Mouse (Mus musculus) limb, embryonic 15.5 days (tissue): Measurements from ENCODE around the gene 5330417H12Rik. TPM values are rescaled to one million over a fixed set of nuclear protein-coding genes. Genes with fewer than 3 reads are reported as not detected.
A peak's percentile ranks its signal among the peaks of the same experiment; 100 is the strongest.

ENCODE experiments used
- ATAC-seq: fragments of 200-750 bp; cut with Nextera tagmentation; 2 replicates; pipeline ENCODE4 v1.8.0; 2017; ENCODE audit warnings: low read depth, moderate TSS enrichment; ENCODE audit not compliant: insufficient number of reproducible peaks, low FRiP score, low TSS enrichment
- H3K27ac ChIP-seq: fragments of 300-500 bp; sonication (generic); 2 replicates; pipeline ENCODE4 v1.5.1; 2015; ENCODE audit warnings: moderate library complexity, mild to moderate bottlenecking, inconsistent platforms
- H3K27me3 ChIP-seq: fragments of 300-500 bp; sonication (generic); 2 replicates; pipeline ENCODE4 v1.6.1; 2015; ENCODE audit warnings: inconsistent platforms
- H3K36me3 ChIP-seq: fragments of 300-500 bp; sonication (generic); 2 replicates; pipeline ENCODE4 v1.6.1; 2015; ENCODE audit warnings: inconsistent platforms
- H3K4me1 ChIP-seq: fragments of 300-500 bp; sonication (generic); 2 replicates; pipeline ENCODE4 v1.6.1; 2015; ENCODE audit warnings: inconsistent platforms
- H3K4me2 ChIP-seq: fragments of 300-500 bp; sonication (generic); 2 replicates; pipeline ENCODE4 v1.6.1; 2015; ENCODE audit warnings: mild to moderate bottlenecking, inconsistent platforms
- H3K4me3 ChIP-seq: fragments of 300-500 bp; sonication (generic); 2 replicates; pipeline ENCODE4 v1.5.1; 2015; ENCODE audit warnings: mild to moderate bottlenecking, inconsistent platforms
- H3K9ac ChIP-seq: fragments of 300-500 bp; sonication (generic); 2 replicates; pipeline ENCODE4 v1.6.1; 2015; ENCODE audit warnings: inconsistent platforms
- H3K9me3 ChIP-seq: fragments of 300-500 bp; sonication (generic); 2 replicates; pipeline ENCODE4 v1.6.1; 2016; ENCODE audit warnings: inconsistent platforms
- WGBS: fragments of 180-500 bp; shearing (Covaris S2); methylation state at CpG from one replicate; pipeline ENCODE4 v1.1.7; 2015; 5-methylcytosine and 5-hydroxymethylcytosine counted together
- polyA plus RNA-seq: library from polyadenylated mRNA; unstranded; fragments of >200 nt; fragmentation: Nextera tagmentation; extraction: Ambion mirVana; gene quantifications from 2 replicates; pipeline ENCODE4 v1.2.1, GENCODE M21; 2015

Gene 5330417H12Rik
- polyA plus RNA-seq, 1 experiment from 2014 or later: not detected

DNA sequence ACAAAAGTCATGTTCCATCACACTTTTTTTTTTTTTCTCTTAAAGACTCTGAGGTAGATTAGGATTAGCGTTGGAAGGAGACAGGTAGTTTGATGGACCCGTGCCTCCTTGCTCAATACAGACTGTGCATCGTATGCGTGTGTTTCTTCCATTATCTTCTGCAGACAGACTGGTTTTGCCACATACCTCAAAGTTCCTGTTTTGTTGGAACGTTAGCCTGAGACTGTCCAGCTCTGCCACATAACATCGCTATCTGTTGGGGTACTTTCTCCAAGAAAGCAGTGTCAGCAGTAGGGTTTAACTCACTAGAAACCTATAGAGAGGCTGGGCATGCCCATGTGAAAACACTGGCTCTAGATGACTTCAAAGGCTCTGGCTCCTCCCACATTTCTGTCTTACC lies 31.5 kb upstream of the 5330417H12Rik start:
- Histone ChIP-seq H3K4me2 (no peak overlapping the region), H3K27me3 (no peaks in the 10 kb centered on the region), H3K27ac (no peak overlapping the region), H3K4me3 (no peak overlapping the region), H3K36me3 (no peaks in the 10 kb centered on the region), H3K4me1 (peaks cover 13% of the 10 kb centered on the region), H3K9ac (no peak overlapping the region), H3K9me3 (no peaks in the 10 kb centered on the region)
- WGBS: 78% methylated on average over 6 of the region's 6 CpGs
- ATAC-seq: no peak

DNA sequence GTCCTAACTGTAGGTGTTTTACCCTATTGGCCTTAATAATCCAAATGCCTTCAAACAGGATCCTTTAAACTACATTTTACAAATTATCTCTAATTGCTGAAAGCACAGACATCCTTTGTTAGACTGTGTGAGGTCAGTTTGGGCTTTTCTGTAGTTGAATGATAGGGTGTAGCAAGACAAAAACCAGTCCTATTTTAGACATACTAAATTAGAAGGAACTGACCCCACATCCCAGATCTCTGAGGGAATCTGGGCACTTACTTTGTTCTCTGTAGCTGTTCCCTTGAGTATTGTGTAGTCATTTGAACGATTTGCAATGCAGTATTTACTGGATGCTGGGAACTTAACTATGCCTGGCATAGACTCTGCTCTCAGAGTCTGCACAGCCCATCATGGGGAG lies 26.9 kb upstream of the 5330417H12Rik start:
- H3K27me3 ChIP-seq: no peaks in the 10 kb centered on the region
- peaks cover 9% of the 10 kb centered on the region for H3K4me1 ChIP-seq
- 27% methylated on average over 1 of the region's 1 CpGs for WGBS
- no peak overlapping the region for H3K9ac ChIP-seq
- ATAC-seq: no peak
- no peak overlapping the region for H3K4me3 ChIP-seq
- H3K27ac ChIP-seq: no peak overlapping the region
- H3K9me3 ChIP-seq: no peaks in the 10 kb centered on the region
- no peak overlapping the region for H3K4me2 ChIP-seq
- no peaks in the 10 kb centered on the region for H3K36me3 ChIP-seq

DNA sequence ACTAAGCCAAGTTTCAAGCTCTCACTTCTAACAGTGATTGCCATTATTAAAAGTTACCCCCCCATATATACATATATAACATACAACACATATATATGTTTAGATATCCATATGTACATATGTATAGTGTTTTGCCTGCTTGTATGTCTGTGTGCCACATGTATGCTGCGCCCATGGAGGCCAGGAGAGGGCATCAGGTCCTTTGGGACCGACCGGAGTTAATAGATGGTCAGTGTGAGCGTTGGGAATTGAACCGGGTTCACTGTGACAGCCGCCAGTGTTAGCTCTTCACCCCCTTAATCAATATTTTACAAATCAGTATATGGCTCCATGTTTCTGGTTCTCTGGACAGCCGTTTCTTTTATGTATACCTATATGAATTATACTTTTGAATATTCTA lies 25.0 kb upstream of the 5330417H12Rik start:
- Histone ChIP-seq H3K4me3 (no peak overlapping the region), H3K27ac (no peak overlapping the region), H3K9ac (no peak overlapping the region), H3K4me1 (peaks cover 7% of the 10 kb centered on the region), H3K27me3 (no peaks in the 10 kb centered on the region), H3K9me3 (no peaks in the 10 kb centered on the region), H3K4me2 (no peak overlapping the region), H3K36me3 (no peaks in the 10 kb centered on the region)
- ATAC-seq: no peak
- WGBS: 83% methylated on average over 7 of the region's 7 CpGs

DNA sequence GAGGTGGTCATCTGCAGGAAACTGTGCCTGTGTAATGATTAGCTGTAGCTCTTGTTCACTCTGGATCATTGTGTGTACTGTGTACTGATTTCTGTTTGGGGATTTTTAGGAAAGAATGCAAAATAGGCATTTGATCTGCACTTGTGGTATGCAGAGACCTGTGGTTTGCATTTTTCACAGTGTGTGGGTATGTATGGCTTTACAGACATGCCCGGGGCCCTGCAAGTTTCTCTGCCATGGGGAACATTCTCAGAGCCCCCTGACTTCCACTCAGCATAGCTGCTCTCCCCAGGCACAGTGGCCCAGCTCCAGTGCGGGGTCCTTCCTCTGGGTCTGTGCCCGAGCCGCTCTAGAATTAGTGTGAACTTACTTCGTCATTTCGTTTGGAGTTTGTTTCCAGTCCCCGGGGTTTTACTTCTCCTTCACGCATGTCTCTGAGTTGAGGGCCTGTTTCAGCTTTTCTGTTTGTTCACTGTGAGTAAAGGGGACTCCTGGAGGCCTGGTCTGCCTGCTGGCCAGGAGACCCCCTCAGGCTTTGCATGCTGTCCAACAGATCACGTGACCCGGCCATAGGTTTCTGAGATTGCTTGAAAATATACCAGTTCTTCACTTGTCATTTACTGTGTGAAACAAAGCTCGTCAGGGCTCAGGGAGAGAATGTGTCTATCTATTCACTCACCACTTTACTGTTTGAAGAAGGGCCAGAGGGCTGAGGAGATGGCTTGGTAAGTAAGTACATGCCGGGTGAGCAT lies 24.2 kb upstream of the 5330417H12Rik start:
- WGBS: 62% methylated on average over 12 of the region's 12 CpGs
- H3K27me3 ChIP-seq: no peaks in the 10 kb centered on the region
- H3K9me3 ChIP-seq: no peaks in the 10 kb centered on the region
- no peak overlapping the region for H3K4me2 ChIP-seq
- no peaks in the 10 kb centered on the region for H3K36me3 ChIP-seq
- no peak for ATAC-seq
- peak overlapping the region; percentile 6 for H3K27ac ChIP-seq
- H3K9ac ChIP-seq: no peak overlapping the region
- H3K4me3 ChIP-seq: no peak overlapping the region
- H3K4me1 ChIP-seq: peaks cover 7% of the 10 kb centered on the region

DNA sequence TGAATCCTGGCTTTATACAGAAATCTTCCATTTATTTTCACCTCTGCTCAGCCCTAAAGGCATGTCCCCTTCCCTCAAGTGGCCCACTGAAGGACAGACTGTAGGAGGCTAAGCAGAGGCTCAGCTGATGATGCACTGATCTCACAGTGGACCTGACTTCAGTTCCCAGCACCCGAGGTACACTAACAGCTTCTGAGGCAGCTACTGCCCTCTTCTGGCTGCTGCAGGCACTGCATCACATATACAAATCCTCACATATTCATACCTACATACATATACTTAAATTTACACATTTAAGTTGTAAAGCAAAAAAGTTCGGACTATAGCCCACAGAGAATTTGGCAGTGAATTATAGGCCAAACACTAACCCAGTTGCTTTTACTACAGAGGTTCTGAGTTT lies 20.0 kb upstream of the 5330417H12Rik start:
- H3K27ac ChIP-seq: no peak overlapping the region
- no peaks in the 10 kb centered on the region for H3K9me3 ChIP-seq
- no peaks in the 10 kb centered on the region for H3K27me3 ChIP-seq
- H3K36me3 ChIP-seq: no peaks in the 10 kb centered on the region
- H3K4me1 ChIP-seq: peaks cover 16% of the 10 kb centered on the region
- no peak overlapping the region for H3K4me2 ChIP-seq
- ATAC-seq: no peak
- WGBS: 88% methylated on average over 2 of the region's 2 CpGs
- H3K9ac ChIP-seq: no peak overlapping the region
- H3K4me3 ChIP-seq: no peak overlapping the region

DNA sequence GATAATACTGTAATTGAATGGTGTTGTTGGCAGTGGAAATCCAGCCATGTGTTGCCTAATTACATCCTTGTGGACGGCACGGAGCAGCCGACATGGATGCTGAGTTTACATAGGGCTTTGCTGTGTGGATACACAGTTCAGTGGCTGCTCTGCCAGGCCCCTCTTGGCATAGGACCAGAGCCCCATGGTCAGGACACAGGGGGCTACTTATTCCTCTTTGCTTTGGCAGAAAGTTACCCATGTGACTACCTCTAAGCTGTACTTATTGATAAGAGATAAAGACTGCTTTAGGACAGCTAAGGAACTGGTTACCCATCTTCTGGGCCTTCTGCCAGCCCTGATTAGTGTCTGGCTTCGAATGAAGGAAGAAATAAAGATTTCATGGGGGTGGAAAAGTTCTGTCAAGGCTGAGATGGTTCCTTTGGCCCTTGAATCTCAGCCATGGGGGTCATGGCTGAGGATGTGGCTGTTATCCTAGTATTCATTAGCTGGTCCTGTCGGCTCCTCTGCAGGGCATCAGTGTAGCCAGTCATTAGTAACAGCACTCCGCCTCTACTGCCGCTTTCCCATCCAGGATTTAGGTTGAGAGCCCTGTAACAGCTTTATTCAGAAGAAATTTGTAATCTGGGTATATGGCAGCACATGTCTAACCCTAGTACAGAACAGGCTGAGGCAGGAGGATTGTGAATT lies 17.8 kb upstream of the 5330417H12Rik start:
- WGBS: 57% methylated on average over 7 of the region's 7 CpGs

DNA sequence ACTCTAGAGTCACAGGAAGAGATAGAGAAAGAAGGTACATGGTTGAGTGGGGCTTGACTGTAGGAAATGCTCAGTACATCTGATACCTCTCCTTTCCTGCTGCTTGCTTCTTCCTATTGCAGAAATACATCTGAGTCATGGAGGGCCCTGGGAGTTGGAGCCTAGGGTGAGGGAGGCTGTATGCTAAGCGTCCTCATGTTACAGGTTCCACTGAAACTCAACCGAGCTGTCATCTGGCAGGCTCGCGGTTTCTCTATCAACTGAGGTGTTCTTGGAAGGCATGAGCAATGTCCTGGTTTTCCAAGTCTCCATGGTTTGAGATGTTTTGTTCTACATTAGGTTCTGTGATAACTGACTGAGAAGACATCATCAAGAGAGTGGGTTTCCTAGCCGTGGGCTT lies 13.1 kb upstream of the 5330417H12Rik start:
- Histone ChIP-seq H3K27me3 (no peaks in the 10 kb centered on the region), H3K27ac (no peak overlapping the region), H3K4me2 (no peak overlapping the region), H3K36me3 (no peaks in the 10 kb centered on the region), H3K4me3 (no peak overlapping the region), H3K9me3 (0 out of 2 replicates have a peak, but pooled peaks cover 3% of the 10 kb centered on the region), H3K4me1 (peaks cover 8% of the 10 kb centered on the region; the same call in 1 of the 2 replicates), H3K9ac (no peak overlapping the region)
- ATAC-seq: no peak
- WGBS: 84% methylated on average over 5 of the region's 5 CpGs

More for the DNA sequence above, 17.8 kb upstream of the 5330417H12Rik start:
- H3K36me3 ChIP-seq: no peaks in the 10 kb centered on the region
- H3K9me3 ChIP-seq: no peaks in the 10 kb centered on the region
- H3K4me2 ChIP-seq: no peak overlapping the region
- H3K4me3 ChIP-seq: no peak overlapping the region
- H3K27ac ChIP-seq: no peak overlapping the region
- H3K9ac ChIP-seq: no peak overlapping the region
- H3K27me3 ChIP-seq: no peaks in the 10 kb centered on the region
- peak; percentile 75; the same call in 1 of the 2 replicates for ATAC-seq
- H3K4me1 ChIP-seq: peaks cover 8% of the 10 kb centered on the region; the same call in 1 of the 2 replicates

DNA sequence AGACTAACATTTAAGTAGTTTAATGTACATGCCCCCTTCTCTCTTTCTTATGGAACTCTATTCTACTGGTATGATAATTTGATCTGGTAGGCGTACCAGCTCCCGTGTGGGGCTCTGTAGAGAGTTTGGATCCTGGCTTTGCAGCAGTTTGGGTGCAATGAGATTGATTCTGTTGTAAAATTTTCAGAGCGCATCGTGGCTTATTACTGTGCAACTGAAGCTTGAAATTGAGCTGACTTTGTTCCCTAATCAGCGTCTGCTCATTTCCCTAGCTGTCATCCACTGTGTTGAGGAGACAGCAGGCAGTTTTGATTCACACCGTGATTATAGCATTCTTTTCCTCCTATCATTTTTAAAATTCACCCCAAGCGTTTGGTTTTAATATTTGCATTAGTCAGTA lies 12.4 kb upstream of the 5330417H12Rik start:
- H3K4me2 ChIP-seq: no peak overlapping the region
- no peaks in the 10 kb centered on the region for H3K27me3 ChIP-seq
- 82% methylated on average over 7 of the region's 7 CpGs for WGBS
- no peak overlapping the region for H3K27ac ChIP-seq
- no peak overlapping the region for H3K4me3 ChIP-seq
- H3K4me1 ChIP-seq: peaks cover 2% of the 10 kb centered on the region; the same call in 1 of the 2 replicates
- no peaks in the 10 kb centered on the region for H3K36me3 ChIP-seq
- H3K9ac ChIP-seq: no peak overlapping the region
- 0 out of 2 replicates have a peak, but pooled peaks cover 3% of the 10 kb centered on the region for H3K9me3 ChIP-seq
- no peak for ATAC-seq

DNA sequence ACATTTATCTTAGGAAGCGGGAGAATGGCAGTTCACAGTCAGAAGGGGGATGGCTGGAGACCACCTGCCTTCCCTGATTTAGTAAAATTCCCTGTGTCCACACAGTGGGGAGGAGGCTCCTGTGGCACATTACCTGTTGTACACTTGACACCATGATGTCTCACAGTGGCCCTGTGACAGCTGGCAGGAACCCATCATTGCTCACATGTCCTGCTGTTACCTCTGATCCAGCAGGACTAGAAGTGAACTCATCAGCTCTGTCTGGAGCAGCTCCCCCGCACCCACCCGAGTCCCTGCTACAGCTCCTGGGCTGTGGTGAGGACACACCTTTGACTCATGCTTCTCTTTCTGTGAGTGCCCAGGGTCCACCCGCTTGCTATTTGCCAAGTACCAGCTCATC lies 8.2 kb upstream of the 5330417H12Rik start:
- no peaks in the 10 kb centered on the region for H3K4me1 ChIP-seq
- no peak overlapping the region for H3K4me3 ChIP-seq
- WGBS: 93% methylated on average over 4 of the region's 4 CpGs
- ATAC-seq: no peak
- H3K9ac ChIP-seq: no peak overlapping the region
- H3K36me3 ChIP-seq: no peaks in the 10 kb centered on the region
- H3K9me3 ChIP-seq: 0 out of 2 replicates have a peak, but pooled peaks cover 3% of the 10 kb centered on the region
- H3K27ac ChIP-seq: no peak overlapping the region
- H3K27me3 ChIP-seq: no peaks in the 10 kb centered on the region
- H3K4me2 ChIP-seq: no peak overlapping the region

DNA sequence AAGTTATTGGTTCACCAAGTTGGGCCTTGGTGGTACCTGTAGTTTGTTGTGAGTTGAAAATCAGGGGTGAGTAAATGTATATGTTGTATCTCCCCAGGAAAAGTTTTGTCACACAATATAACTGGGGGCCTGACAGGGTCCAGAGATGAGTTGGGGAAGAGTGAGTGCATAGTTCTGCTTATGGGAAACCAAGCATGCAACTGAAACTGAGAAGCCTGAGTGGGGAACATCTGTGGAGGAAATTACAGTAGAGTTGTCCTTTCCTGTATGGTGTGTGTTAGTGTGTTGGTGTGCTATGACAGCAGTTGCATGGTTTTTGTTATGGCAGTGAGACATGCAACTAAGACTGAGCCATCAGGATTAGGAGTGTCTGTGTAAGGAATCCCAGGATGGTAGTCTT lies 3.4 kb upstream of the 5330417H12Rik start:
- no peak overlapping the region for H3K27ac ChIP-seq
- H3K4me3 ChIP-seq: no peak overlapping the region
- H3K36me3 ChIP-seq: no peaks in the 10 kb centered on the region
- no peak for ATAC-seq
- H3K9ac ChIP-seq: no peak overlapping the region
- H3K9me3 ChIP-seq: no peaks in the 10 kb centered on the region
- no peak overlapping the region for H3K4me2 ChIP-seq
- no peaks in the 10 kb centered on the region for H3K27me3 ChIP-seq
- no peaks in the 10 kb centered on the region for H3K4me1 ChIP-seq

DNA sequence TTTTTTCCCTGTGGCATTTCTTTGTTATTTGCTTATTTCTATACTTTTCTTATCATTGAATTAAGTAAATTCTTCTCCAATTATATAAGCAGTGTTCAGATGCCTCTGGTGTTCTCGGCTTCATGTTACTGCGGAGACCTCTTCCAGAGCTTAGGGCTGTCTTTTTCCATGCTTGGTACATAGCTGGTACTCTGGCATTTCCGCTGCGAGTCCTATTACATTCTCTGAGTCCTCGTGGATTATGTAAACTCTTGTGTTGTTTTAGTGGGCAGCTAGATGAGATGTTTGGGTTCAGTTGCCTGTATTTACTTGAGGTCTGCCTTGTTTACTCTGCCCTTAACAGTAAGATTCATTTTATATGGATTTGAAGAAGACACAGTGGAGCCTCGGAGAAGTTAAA lies 820 bp upstream of the 5330417H12Rik start:
- Histone ChIP-seq H3K9ac (no peak overlapping the region), H3K9me3 (no peaks in the 10 kb centered on the region), H3K36me3 (no peaks in the 10 kb centered on the region), H3K4me2 (no peak overlapping the region), H3K4me3 (no peak overlapping the region), H3K27me3 (no peaks in the 10 kb centered on the region), H3K27ac (no peak overlapping the region), H3K4me1 (no peaks in the 10 kb centered on the region)
- no peak for ATAC-seq
- WGBS: 74% methylated on average over 6 of the region's 6 CpGs

DNA sequence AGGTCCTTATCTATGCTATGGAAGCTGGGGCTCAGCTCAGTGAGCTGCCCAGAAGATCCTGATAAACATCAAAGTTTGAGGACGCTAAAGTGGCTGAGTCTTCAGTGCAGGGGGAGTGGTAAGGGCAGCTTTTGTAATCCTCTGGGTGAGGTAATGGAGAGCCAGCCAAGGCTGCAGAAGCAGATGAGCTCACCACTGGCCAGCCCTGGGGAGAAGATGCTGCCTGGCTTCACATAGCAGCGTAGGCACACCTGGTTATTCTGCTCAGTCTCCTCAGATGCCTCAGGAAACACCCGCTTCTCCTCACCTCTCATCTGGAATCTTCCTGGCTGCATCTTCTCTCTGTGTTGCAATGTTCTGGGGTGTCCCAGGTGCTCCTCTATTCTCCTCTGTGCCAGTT lies 529 bp downstream of the 5330417H12Rik start:
- Histone ChIP-seq H3K27ac (no peak overlapping the region), H3K4me2 (no peak overlapping the region), H3K4me1 (peaks cover 1% of the 10 kb centered on the region; the same call in 1 of the 2 replicates), H3K9ac (no peak overlapping the region), H3K9me3 (no peaks in the 10 kb centered on the region), H3K27me3 (no peaks in the 10 kb centered on the region), H3K36me3 (no peaks in the 10 kb centered on the region), H3K4me3 (no peak overlapping the region)
- WGBS: 49% methylated on average over 3 of the region's 3 CpGs
- no peak for ATAC-seq
